Comparison of ENCODE assay signal across 10 mouse cellular contexts in genomic region chr12:86699965-86700926, GRCm38 (mm10). TPM values are rescaled to one million over a fixed set of nuclear protein-coding genes. Genes with fewer than 3 reads are reported as not detected.
DNase-seq lines count a peak whose midpoint lies in the region; ATAC-seq lines count a peak whose summit lies in the region.
"Had no signal": no experiment of that assay in that cellular context is flagged by ENCODE, and none has a peak within 500 bp of the region (broad histone marks: within the 10 kb centered on the region; RNA-seq: fewer than 3 reads in every experiment).

No protein-coding gene starts in this region.

- DNase-seq in embryo, embryonic 9.5 days (ENCODE audit: extremely low spot score) = peak; percentile 26
- no peak for DNase-seq in adrenal gland, postnatal 10 days
- DNase-seq in kidney, adult 9 months = no peak
- DNase-seq in kidney, postnatal 4 days = no peak

- ATAC-seq in cerebellum, adult (ENCODE audit: insufficient number of reproducible peaks, low FRiP score, low TSS enrichment) = peak; percentile 84
- peak; percentile 49; the same call in 1 of the 2 replicates for ATAC-seq in hindbrain, embryonic 15.5 days (ENCODE audit: low FRiP score, low read depth)
- ATAC-seq in midbrain, embryonic 13.5 days = peak; percentile 71
- ATAC-seq in CD4-positive, CD25-positive, alpha-beta regulatory T cell, adult 4 months = no peak

- H3K9me3 ChIP-seq in hindbrain, embryonic 15.5 days = no peaks in the 10 kb centered on the region
- H3K9me3 ChIP-seq in midbrain, embryonic 13.5 days = 0 out of 2 replicates have a peak, but pooled peaks cover 6% of the 10 kb centered on the region
- H3K9me3 ChIP-seq: G1E had no signal

- H3K36me3 ChIP-seq in hindbrain, embryonic 15.5 days = peaks cover 7% of the 10 kb centered on the region; the same call in 1 of the 2 replicates
- peaks cover 34% of the 10 kb centered on the region for H3K36me3 ChIP-seq in midbrain, embryonic 13.5 days

- 19% methylated on average over 19 of the region's 19 CpGs for WGBS in hindbrain, embryonic 15.5 days
- 23% methylated on average over 19 of the region's 19 CpGs for WGBS in midbrain, embryonic 13.5 days

- peak overlapping the region; percentile 80 for H3K27ac ChIP-seq in hindbrain, embryonic 15.5 days (replicated peaks)
- peak overlapping the region; percentile 72 for H3K27ac ChIP-seq in midbrain, embryonic 13.5 days

- H3K4me1 ChIP-seq in hindbrain, embryonic 15.5 days (replicated peaks) = peaks cover 36% of the 10 kb centered on the region
- peaks cover 39% of the 10 kb centered on the region for H3K4me1 ChIP-seq in midbrain, embryonic 13.5 days (replicated peaks)

- H3K9ac ChIP-seq in hindbrain, embryonic 15.5 days = 0 out of 2 replicates have a peak overlapping the region, but pooled peaks have one; percentile 7
- H3K9ac ChIP-seq in midbrain, embryonic 13.5 days (replicated peaks) = peak overlapping the region; percentile 39; the same call in 1 of the 2 replicates

- H3K4me2 ChIP-seq in hindbrain, embryonic 15.5 days = peak overlapping the region; percentile 19; the same call in 1 of the 2 replicates
- H3K4me2 ChIP-seq in midbrain, embryonic 13.5 days (replicated peaks) = peak overlapping the region; percentile 17; the same call in 1 of the 2 replicates

- no peaks in the 10 kb centered on the region for H3K27me3 ChIP-seq in hindbrain, embryonic 15.5 days
- no peaks in the 10 kb centered on the region for H3K27me3 ChIP-seq in midbrain, embryonic 13.5 days

- H3K4me3 ChIP-seq in hindbrain, embryonic 15.5 days = no peak overlapping the region
- no peak overlapping the region for H3K4me3 ChIP-seq in midbrain, embryonic 13.5 days (replicated peaks)

RNA-seq across cellular contexts. Expression of gene Vash1, which starts 21.7 kb away (rescaled TPM):
- polyA plus RNA-seq in hindbrain, embryonic 15.5 days (2015; fragmentation: Nextera tagmentation; extraction: Ambion mirVana) = 35.0 and 38.0 TPM in 2 replicates
- 31.3 and 40.6 TPM in 2 replicates for polyA plus RNA-seq in midbrain, embryonic 13.5 days (2015; fragmentation: Nextera tagmentation; extraction: Ambion mirVana)
- 10 to 100 TPM; 14.7 to 20.6 TPM for total RNA-seq in adrenal gland, postnatal 10 days (2021)
- polyA plus RNA-seq in CD4-positive, CD25-positive, alpha-beta regulatory T cell, adult 4 months (2017; shearing (Covaris generic)) = not detected
- total RNA-seq: G1E had no signal
- polyA plus RNA-seq: G1E had no signal

RNA-seq across cellular contexts. Expression of gene Angel1, which starts 26.0 kb away (rescaled TPM):
- polyA plus RNA-seq in hindbrain, embryonic 15.5 days (2015; fragmentation: Nextera tagmentation; extraction: Ambion mirVana) = 11.4 and 12.0 TPM in 2 replicates
- polyA plus RNA-seq in midbrain, embryonic 13.5 days (2015; fragmentation: Nextera tagmentation; extraction: Ambion mirVana) = 10.3 and 10.9 TPM in 2 replicates
- 1 to 10 TPM; 2.9 to 4.9 TPM for total RNA-seq in adrenal gland, postnatal 10 days (2021)
- polyA plus RNA-seq in CD4-positive, CD25-positive, alpha-beta regulatory T cell, adult 4 months (2017; shearing (Covaris generic)) = 10 to 100 TPM in 1 of 2 experiments, 1 to 10 TPM in 1; 5.4 to 10.3 TPM

RNA-seq across cellular contexts. Expression of gene Lrrc74a, which starts 33.9 kb away (rescaled TPM):
- polyA plus RNA-seq in hindbrain, embryonic 15.5 days (2015; fragmentation: Nextera tagmentation; extraction: Ambion mirVana) = not detected in 2 replicates
- not detected in 2 replicates for polyA plus RNA-seq in midbrain, embryonic 13.5 days (2015; fragmentation: Nextera tagmentation; extraction: Ambion mirVana)
- not detected for total RNA-seq in adrenal gland, postnatal 10 days (2021)
- not detected for polyA plus RNA-seq in CD4-positive, CD25-positive, alpha-beta regulatory T cell, adult 4 months (2017; shearing (Covaris generic))
- polyA plus RNA-seq: G1E; liver, embryonic 16.5 days had no signal

Comparison
In these comparisons a context has a peak if more than half of its experiments do, and no peak if none do; other contexts are left out.
1. RNA of gene Vash1, which starts 21.7 kb away (polyA plus RNA-seq): 31.3 to 40.6 TPM in midbrain, embryonic 13.5 days and 35.0 to 38.0 TPM in hindbrain, embryonic 15.5 days; not detected in CD4-positive, CD25-positive, alpha-beta regulatory T cell, adult 4 months; every median in the first group is over 10 times any median in the second.